Mouse (Mus musculus): ENCODE measurements around the gene Nek5.

DNA sequence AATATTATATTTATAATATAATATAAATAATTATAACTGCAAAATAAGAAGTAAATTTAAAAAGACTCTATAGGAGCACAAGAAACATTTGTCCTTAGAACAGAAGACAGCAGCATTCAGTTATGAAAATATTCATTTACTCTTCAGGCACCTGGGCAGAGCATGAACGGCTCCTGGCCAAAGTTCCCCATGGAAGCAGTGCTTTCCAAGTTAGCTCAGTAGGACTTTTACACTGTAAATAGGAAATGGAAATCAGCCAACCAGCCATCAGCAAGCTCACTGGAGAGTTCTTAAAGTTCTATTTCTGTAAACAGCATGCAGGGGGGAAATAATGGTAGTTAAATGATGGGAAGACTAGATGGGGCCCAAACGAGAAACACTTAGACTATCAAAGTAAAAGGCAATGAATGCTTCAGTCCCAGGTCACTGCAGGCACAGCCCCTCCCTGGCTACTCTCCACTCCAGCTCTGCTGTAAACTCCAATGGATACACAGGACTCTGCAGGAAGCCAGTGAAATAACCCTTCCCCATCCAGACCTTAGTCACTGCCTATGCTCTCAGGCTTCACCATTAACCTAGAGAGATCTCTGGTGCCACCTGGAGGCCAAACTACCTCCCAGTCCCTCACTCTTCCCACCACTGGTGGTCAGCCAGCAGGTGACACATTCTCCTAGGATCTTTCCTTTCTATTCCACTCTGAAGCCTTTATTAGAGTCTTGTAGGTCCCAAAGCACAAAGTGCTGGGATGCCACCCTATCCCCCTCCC lies 77.0 kb downstream of the Nek5 start:
- TF ChIP-seq CTCF (IDR thresholded peaks at IDR 0.05; ENCODE audit: low read depth, low read length) = peak; percentile 83
- TF ChIP-seq POLR2A (IDR thresholded peaks at IDR 0.05; ENCODE audit: insufficient read depth, low read length) = no peak
- TF ChIP-seq EP300 (IDR thresholded peaks at IDR 0.05; ENCODE audit: insufficient read depth, low read depth, low read length) = no peak

Measured in ES-Bruce4 (cell line).